Mouse (Mus musculus): ENCODE results near the gene Snx17. TPM values are rescaled to one million over a fixed set of nuclear protein-coding genes. Genes with fewer than 3 reads are reported as not detected.
"Not testable (repeated sequence)": the region's sequence is repeated elsewhere in the genome, so short reads cannot be mapped to it uniquely, and the experiment has no call there.

Gene Snx17
- polyA plus RNA-seq, 1 experiment from 2014 or later = 165 TPM

DNA sequence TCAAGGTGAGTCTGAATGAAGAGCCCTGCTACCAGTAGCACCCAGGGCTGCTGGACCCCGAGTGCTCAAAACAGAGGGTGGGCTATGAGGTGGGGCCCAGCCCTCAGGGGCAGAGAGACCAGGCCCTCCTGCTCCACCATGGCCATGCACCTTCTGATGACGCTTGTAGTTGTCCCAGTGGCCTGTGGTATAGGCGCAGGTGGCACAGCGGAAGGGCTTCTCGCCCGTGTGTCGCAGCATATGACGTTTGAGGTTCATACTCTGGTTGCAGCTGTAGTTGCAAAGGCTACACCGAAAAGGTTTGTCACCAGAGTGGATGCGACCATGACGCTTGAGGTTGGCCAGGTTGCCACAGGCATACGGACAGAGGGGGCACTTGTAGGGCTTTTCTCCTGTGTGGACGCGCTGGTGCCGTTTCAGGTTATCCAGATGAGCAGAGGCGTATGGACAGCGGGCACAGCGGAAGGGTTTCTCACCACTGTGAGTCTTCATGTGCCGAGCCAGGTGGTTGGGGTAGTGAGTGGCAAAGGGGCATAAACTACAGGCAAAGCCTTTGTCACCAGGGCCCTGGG lies 6.4 kb downstream of the Snx17 start:
- Histone ChIP-seq H3K36me3 (peaks cover 83% of the 10 kb centered on the region), H3K4me2 (replicated peaks) (no peak overlapping the region), H3K4me1 (peaks cover 27% of the 10 kb centered on the region), H3K27ac (no peak overlapping the region), H3K9ac (no peak overlapping the region), H3K9me3 (peaks cover 6% of the 10 kb centered on the region), H3K4me3 (no peak overlapping the region), H3K27me3 (no peaks in the 10 kb centered on the region)
- WGBS = 91% methylated on average over 19 of the region's 19 CpGs
- ATAC-seq (ENCODE audit: low FRiP score, low read depth) = no peak

DNA sequence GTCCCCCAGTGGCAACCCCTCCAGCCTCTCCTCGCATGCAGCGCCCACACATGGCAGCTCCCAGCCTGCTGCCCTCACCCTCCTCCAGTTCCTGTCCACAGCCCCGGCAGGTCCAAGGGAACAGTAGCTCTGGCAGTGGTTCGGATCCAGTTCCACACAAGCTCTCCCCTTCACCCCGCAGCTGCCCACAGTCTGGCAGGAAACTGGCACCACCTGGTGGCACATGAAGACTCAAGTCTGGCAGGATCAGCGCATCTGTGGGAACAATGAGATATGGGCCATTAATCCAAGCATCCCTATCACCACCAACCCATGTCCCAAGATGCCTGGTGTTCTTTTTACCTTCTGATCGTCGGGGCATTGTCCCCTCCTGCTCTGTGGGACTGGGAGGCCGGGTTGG lies 6.9 kb downstream of the Snx17 start:
- 88% methylated on average over 9 of the region's 9 CpGs for WGBS
- no peak for ATAC-seq (ENCODE audit: low FRiP score, low read depth)
- Histone ChIP-seq H3K9ac (peak overlapping the region; percentile 27), H3K27ac (no peak overlapping the region), H3K36me3 (peaks cover 83% of the 10 kb centered on the region), H3K4me2 (replicated peaks) (no peak overlapping the region), H3K27me3 (no peaks in the 10 kb centered on the region), H3K9me3 (peaks cover 6% of the 10 kb centered on the region), H3K4me1 (peaks cover 23% of the 10 kb centered on the region), H3K4me3 (peak overlapping the region; percentile 87)

DNA sequence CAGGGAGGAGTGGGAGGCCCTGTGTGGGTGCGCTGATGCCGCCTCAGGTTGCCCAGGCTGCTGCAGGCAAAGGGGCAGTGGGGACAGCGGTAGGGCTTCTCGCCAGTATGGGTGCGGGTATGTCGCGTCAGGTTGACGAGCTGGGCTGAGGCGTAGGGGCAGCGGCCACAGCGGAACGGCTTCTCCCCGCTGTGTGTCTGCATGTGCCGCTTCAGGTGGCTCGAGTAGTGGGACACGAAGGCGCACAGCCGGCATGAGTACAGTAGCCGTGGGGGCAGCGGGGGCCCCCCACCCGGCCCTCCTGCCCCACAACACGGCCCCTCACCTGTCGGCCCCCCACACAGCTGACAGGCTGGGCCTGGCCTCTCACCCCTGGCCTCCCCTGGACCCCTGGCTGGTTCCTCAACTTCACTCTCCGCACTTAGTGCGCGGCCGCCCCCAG lies 7.3 kb downstream of the Snx17 start:
- H3K27ac ChIP-seq = no peak overlapping the region

DNA sequence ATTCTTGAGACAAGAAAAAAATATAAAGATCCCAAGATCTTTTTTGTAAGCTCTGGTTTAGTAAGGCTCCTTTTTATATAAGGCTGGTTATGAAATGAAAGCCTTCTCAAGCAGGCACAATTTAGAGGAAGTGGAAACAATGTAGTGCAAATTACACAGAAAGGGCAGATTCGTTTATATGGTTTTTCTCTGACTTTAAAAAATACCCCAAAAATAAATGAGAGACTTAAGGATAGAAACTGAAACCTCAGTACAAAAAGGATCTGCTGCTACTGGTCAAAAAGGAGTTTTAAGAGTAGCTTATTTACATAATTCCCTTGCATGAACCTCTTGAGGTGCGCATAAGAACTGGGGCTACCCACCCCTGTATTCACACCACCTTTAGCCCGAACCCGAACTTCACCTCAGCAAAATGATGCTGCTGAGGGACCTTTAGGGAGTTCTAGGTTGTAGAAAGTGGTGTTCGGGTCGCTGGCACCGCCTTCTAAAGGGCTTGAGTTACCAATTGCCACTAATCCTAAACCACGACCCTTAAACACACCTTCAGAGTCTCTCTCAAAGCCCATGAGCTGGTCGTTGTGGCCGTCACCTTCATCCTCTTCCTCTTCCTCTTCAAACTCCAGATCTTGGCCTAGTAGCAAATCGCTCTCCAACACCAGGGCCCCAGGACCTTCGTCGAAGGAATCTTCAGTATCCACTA lies 8.2 kb downstream of the Snx17 start:
- WGBS = 17% methylated on average over 13 of the region's 13 CpGs
- Histone ChIP-seq H3K9ac (peak overlapping the region; percentile 91), H3K4me2 (replicated peaks) (peak overlapping the region; percentile 88), H3K36me3 (peaks cover 83% of the 10 kb centered on the region), H3K27me3 (no peaks in the 10 kb centered on the region), H3K9me3 (peaks cover 6% of the 10 kb centered on the region), H3K4me3 (peak overlapping the region; percentile 87), H3K27ac (peak overlapping the region; percentile 73), H3K4me1 (peaks cover 23% of the 10 kb centered on the region)
- ATAC-seq (ENCODE audit: low FRiP score, low read depth) = no peak

More for the DNA sequence above, 7.3 kb downstream of the Snx17 start:
- H3K27me3 ChIP-seq = no peaks in the 10 kb centered on the region
- ATAC-seq (ENCODE audit: low FRiP score, low read depth) = no peak
- whole genome bisulfite sequencing = 88% methylated on average over 27 of the region's 27 CpGs
- H3K9me3 ChIP-seq = peaks cover 6% of the 10 kb centered on the region
- peak overlapping the region; percentile 27 for H3K9ac ChIP-seq
- peak overlapping the region; percentile 87 for H3K4me3 ChIP-seq
- peak overlapping the region; percentile 88 for H3K4me2 ChIP-seq (replicated peaks)
- H3K4me1 ChIP-seq = peaks cover 23% of the 10 kb centered on the region
- H3K36me3 ChIP-seq = peaks cover 83% of the 10 kb centered on the region

DNA sequence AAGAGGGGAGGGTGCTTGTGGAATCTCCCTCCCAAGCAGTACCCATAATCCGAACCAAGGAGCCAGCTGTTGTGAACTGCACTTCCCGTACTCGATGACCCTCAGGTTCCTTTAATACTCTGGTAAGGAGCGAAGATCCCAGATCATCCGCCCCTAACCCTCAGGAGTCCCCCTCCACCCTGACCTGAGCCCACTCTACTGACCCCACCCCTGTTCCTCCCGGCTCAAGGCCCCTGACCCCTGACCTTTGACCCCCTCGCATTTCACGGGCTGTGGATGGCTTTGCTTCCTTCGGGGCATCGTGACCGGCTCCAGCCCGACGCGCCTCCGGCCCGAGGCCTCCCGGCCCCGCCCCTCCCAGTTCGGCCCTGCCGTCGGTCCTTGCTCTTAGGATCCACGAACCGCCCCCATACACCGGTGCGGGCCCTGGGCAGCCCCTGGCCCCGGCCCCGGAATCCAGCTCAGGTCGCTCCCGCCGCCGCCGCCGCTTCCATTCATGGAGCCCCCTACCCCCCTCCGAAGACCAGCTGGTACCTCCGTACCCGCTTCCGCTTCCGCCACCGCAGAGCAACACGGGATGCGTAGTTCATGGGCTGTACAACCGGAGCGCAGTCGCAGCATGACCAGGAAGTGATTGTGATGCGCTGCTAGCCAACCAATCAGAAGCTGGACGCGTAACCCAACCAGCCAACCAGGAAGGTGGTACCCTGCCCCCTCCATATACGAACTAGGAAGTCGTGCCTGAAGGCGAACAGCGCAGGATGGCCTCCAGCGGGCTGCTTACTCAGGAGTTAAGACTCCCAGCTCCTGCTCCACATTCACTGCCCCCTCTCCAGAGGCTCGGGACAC lies 8.9 kb downstream of the Snx17 start, which contains the start of gene Zfp513:
Gene Zfp513, minus strand, starts transcription at position 562 of the 849 bp plus-strand sequence.
- peaks cover 81% of the 10 kb centered on the region for H3K36me3 ChIP-seq
- WGBS = under 1% methylated on average over 53 of the region's 53 CpGs
- peak within 1 kb of the TSS; percentile 73 for H3K27ac ChIP-seq
- H3K9ac ChIP-seq = peak within 1 kb of the TSS; percentile 91
- H3K9me3 ChIP-seq = peaks cover 6% of the 10 kb centered on the region
- peaks cover 23% of the 10 kb centered on the region for H3K4me1 ChIP-seq
- no peaks in the 10 kb centered on the region for H3K27me3 ChIP-seq
- peak within 1 kb of the TSS; percentile 87 for H3K4me3 ChIP-seq
- H3K4me2 ChIP-seq (replicated peaks) = peak within 1 kb of the TSS; percentile 88
- ATAC-seq (ENCODE audit: low FRiP score, low read depth) = peak; percentile 99

DNA sequence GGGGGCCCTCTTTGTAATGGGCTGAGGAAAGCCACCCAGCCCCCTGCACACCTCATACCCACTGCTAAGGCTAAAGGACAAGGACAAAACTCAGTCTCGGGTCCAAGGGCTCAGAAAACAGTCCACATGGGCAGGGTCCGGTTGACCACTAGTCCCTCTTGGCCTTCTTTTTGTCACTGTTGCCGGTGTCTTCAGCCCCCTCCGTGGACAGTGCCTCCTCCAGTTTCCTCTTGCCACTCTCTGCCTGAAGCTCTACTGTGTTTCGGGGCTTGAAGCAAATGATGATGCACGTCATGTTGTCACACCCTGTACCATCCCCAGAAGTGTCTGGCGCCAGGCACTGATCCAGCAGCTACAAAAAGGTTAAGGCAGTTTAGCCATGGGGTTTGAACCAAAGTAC lies 9.9 kb downstream of the Snx17 start:
- H3K4me3 ChIP-seq = peak overlapping the region; percentile 87
- H3K4me2 ChIP-seq (replicated peaks) = peak overlapping the region; percentile 75
- H3K9me3 ChIP-seq = peaks cover 6% of the 10 kb centered on the region
- H3K4me1 ChIP-seq = peaks cover 23% of the 10 kb centered on the region
- peak overlapping the region; percentile 71 for H3K9ac ChIP-seq
- peak overlapping the region; percentile 70; the same call in 1 of the 2 replicates for H3K27ac ChIP-seq
- WGBS = 88% methylated on average over 7 of the region's 7 CpGs
- H3K27me3 ChIP-seq = no peaks in the 10 kb centered on the region
- H3K36me3 ChIP-seq = peaks cover 81% of the 10 kb centered on the region
- no peak for ATAC-seq (ENCODE audit: low FRiP score, low read depth)

DNA sequence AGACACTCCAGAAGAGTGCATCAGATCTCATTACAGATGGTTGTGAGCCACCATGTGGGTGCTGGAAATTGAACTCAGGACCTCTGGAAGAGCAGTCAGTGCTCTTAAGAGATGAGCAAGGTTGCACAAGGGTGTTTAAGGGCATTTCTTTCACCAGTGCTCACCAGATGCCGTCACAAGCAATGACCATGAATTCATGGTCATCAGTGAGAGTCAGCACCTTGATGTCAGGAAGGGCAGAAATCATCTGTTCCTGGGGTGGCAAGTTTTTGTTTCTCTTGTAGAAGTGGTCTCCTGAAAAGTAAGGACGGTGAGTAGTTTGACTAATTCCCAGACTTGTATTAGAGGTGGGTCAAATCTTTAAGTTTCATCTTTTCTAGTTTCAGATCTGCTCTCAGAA lies 10.8 kb downstream of the Snx17 start:
- H3K27ac ChIP-seq = no peak overlapping the region
- H3K36me3 ChIP-seq = peaks cover 77% of the 10 kb centered on the region
- H3K4me3 ChIP-seq = no peak overlapping the region
- no peak overlapping the region for H3K4me2 ChIP-seq (replicated peaks)
- H3K27me3 ChIP-seq = no peaks in the 10 kb centered on the region
- 89% methylated on average over 2 of the region's 2 CpGs for WGBS
- ATAC-seq (ENCODE audit: low FRiP score, low read depth) = no peak
- H3K4me1 ChIP-seq = peaks cover 23% of the 10 kb centered on the region
- H3K9me3 ChIP-seq = peaks cover 6% of the 10 kb centered on the region
- H3K9ac ChIP-seq = no peak overlapping the region

DNA sequence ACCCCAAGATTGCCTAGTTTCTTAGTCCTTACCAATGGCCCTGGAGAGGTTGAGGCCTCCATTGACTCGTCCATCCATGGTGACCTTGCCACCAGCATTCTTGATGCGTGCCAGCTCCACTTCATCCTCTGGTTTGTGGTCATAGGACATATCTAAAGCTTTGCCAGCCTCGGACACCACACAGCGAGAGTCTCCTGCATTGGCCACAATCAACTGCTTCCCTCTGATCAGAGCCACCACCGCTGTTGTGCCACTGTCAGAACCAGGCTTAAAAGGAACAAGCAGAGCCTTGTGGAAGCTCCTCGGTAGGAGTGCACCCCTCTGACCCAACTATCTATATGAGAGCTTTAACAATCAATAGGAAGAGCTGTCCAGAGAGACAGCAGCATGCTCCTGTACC lies 11.4 kb downstream of the Snx17 start:
- 92% methylated on average over 6 of the region's 6 CpGs for WGBS
- peaks cover 71% of the 10 kb centered on the region for H3K36me3 ChIP-seq
- H3K9ac ChIP-seq = no peak overlapping the region

DNA sequence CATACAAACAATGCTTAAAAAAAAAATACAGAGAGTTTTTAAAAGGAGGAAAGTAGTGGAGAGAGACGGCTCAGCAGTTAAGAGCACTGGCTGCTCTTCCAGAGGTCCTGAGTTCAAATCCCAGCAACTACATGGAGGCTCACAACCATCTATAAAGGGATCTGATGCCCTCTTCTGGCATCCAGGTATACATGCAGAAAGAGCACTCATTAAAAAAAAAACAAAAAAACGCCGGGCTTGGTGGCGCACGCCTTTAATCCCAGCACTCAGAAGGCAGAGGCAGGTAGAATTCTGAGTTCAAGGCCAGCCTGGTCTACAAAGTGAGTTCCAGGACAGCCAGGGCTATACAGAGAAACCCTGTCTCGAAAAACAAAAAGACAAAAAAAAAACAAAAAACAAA lies 23.5 kb downstream of the Snx17 start:
- not testable (repeated sequence) for ATAC-seq (ENCODE audit: low FRiP score, low read depth); H3K4me1 ChIP-seq; H3K27ac ChIP-seq; H3K36me3 ChIP-seq; H3K4me3 ChIP-seq; H3K4me2 ChIP-seq (replicated peaks); H3K9ac ChIP-seq; H3K27me3 ChIP-seq; H3K9me3 ChIP-seq
- WGBS = 90% methylated on average over 6 of the region's 6 CpGs

More for the DNA sequence above, 11.4 kb downstream of the Snx17 start:
- no peak overlapping the region for H3K4me2 ChIP-seq (replicated peaks)
- no peaks in the 10 kb centered on the region for H3K27me3 ChIP-seq
- no peak overlapping the region for H3K27ac ChIP-seq
- peaks cover 23% of the 10 kb centered on the region for H3K4me1 ChIP-seq
- H3K4me3 ChIP-seq = no peak overlapping the region
- no peak for ATAC-seq (ENCODE audit: low FRiP score, low read depth)
- H3K9me3 ChIP-seq = peaks cover 6% of the 10 kb centered on the region

DNA sequence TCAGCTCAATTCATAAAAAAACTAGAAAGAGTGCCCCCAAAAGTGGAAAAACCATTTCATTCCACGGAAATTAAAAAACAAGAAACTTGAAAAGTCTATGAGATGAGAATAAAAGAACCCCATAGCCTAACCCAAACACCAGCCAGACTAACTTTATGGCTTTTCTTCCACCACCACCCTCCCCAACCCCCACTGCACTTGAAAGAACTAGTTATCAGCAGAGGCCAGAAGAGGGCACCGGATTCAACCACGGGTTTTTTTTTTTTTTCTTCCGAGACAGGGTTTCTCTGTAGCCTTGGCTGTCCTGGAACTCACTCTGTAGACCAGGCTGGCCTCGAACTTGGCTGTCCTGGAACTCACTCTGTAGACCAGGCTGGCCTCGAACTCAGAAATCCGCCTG lies 25.3 kb downstream of the Snx17 start:
- Histone ChIP-seq H3K9me3 (no peaks in the 10 kb centered on the region), H3K27me3 (no peaks in the 10 kb centered on the region), H3K4me3 (no peak overlapping the region), H3K27ac (no peak overlapping the region), H3K4me1 (peaks cover 9% of the 10 kb centered on the region), H3K9ac (no peak overlapping the region), H3K4me2 (replicated peaks) (no peak overlapping the region), H3K36me3 (no peaks in the 10 kb centered on the region)
- 58% methylated on average over 7 of the region's 7 CpGs for WGBS
- ATAC-seq (ENCODE audit: low FRiP score, low read depth) = no peak

DNA sequence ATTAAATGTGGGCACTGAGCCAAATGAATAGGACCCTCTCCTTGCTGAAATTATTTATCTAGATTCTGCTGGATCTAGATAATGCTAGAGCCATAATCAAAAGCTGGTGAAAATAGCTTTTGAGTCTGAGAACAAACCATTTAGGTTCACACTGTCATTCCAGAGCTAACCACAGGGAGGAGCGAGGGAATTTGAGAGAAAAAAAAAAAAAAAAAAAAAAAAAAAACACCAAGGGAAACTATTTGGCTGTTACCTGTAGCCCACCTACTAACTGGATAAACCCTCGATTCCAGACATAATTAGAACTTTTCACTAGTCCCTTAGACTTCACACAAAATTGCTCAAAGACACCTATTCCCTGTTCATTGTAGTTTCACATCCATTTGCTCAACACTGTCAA lies 26.0 kb downstream of the Snx17 start:
- Histone ChIP-seq H3K27me3 (no peaks in the 10 kb centered on the region), H3K4me1 (peaks cover 9% of the 10 kb centered on the region), H3K27ac (no peak overlapping the region; the same call in 1 of the 2 replicates), H3K9ac (no peak overlapping the region), H3K36me3 (no peaks in the 10 kb centered on the region), H3K9me3 (no peaks in the 10 kb centered on the region), H3K4me2 (replicated peaks) (peak overlapping the region; percentile 76), H3K4me3 (peak overlapping the region; percentile 99)
- WGBS = 0% methylated on average over 2 of the region's 2 CpGs
- no peak for ATAC-seq (ENCODE audit: low FRiP score, low read depth)

DNA sequence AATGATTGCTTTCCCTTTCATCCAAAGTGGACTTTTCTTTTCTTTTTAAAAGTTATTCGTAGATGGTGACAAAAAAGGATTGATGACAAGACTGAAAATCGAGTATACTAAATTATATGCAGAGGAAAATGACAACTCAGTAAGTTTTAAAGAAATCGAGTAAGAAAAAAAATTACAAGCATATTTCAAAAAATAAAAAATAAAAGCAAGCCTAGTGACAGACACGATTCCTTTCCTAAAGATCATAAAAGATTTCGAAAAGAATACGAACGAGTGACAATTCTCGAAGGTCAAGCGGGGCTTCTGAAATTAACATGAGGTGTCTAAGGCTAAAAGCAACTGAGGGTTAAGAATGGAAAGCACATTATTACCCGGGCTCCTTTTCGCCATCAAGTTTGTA lies 26.4 kb downstream of the Snx17 start:
- H3K9ac ChIP-seq = peak overlapping the region; percentile 94
- WGBS = under 1% methylated on average over 11 of the region's 11 CpGs
- H3K4me3 ChIP-seq = peak overlapping the region; percentile 99
- peaks cover 9% of the 10 kb centered on the region for H3K4me1 ChIP-seq
- peak overlapping the region; percentile 92; the same call in 1 of the 2 replicates for H3K27ac ChIP-seq
- H3K9me3 ChIP-seq = no peaks in the 10 kb centered on the region
- H3K36me3 ChIP-seq = no peaks in the 10 kb centered on the region
- peak overlapping the region; percentile 76 for H3K4me2 ChIP-seq (replicated peaks)
- ATAC-seq (ENCODE audit: low FRiP score, low read depth) = no peak
- H3K27me3 ChIP-seq = no peaks in the 10 kb centered on the region
